Mouse (Mus musculus) lung, adult 2 months (tissue): ENCODE measurements around the gene Sox5.

Source experiments
- CTCF ChIP-seq: fragments of 200-500 bp; IDR thresholded peaks from 2 replicates; pipeline ENCODE4 v1.5.1; 2011; ENCODE audit warnings: mild to moderate bottlenecking, low read length, control low read depth; ENCODE audit not compliant: insufficient read depth
- POLR2A ChIP-seq: fragments of 200-500 bp; IDR thresholded peaks from 2 replicates; pipeline ENCODE4 v1.6.1; 2011; ENCODE audit warnings: low read depth, mild to moderate bottlenecking, control low read depth, low read length, borderline replicate concordance; ENCODE audit errors: extremely low read depth

DNA sequence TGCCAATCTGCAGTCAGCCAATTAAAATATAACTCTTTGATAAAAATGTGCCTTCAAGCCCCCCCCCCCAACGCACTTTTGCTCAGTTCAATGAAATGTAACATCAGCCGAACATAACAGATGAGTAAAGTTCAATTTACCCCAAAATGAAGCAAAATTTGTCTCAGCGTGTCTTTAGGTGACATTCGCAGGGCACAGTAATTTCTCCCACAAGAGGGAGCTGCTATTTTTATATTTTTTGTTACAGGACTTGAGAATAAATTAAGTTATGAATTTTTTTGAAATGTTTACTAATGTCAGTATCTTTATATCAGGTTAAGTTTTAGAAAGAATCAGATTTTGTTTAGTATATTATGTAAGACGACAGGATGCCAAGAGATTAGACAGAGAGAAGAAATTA lies 280.3 kb downstream of the Sox5 start:
- TF ChIP-seq POLR2A (no peak), CTCF (no peak)
